Mouse (Mus musculus) myocyte (in vitro differentiated cells): ENCODE results near the gene Ube2g2. TPM values are rescaled to one million over a fixed set of nuclear protein-coding genes. Genes with fewer than 3 reads are reported as not detected.

ENCODE experiments used
- H3K27me3 ChIP-seq: one replicate; pipeline ENCODE4 v1.6.1; 2011; ENCODE audit not compliant: control insufficient read depth, insufficient read depth, insufficient read length
- H3K36me3 ChIP-seq: one replicate; pipeline ENCODE4 v1.6.1; 2011; ENCODE audit not compliant: control insufficient read depth, insufficient read depth
- H3K4me2 ChIP-seq: one replicate; pipeline ENCODE4 v1.6.1; 2011; ENCODE audit warnings: low read depth, control low read depth
- H3K4me3 ChIP-seq: one replicate; pipeline ENCODE4 v1.5.1; 2011; ENCODE audit warnings: mild to moderate bottlenecking, control low read depth, moderate library complexity
- H3K79me2 ChIP-seq: one replicate; pipeline ENCODE4 v1.6.1; 2011; ENCODE audit not compliant: control insufficient read depth, insufficient read depth
- H3ac ChIP-seq: one replicate; pipeline ENCODE4 v1.6.1; 2011; ENCODE audit not compliant: control insufficient read depth, insufficient read length
- CEBPB ChIP-seq: IDR thresholded peaks from 2 replicates; pipeline ENCODE4 v1.6.1; 2011; ENCODE audit warnings: mild to moderate bottlenecking, moderate library complexity; ENCODE audit not compliant: poor library complexity, insufficient read depth, severe bottlenecking
- E2F4 ChIP-seq: IDR thresholded peaks from one replicate; pipeline ENCODE4 v1.6.1; 2011; ENCODE audit warnings: mild to moderate bottlenecking, control low read depth, moderate library complexity; ENCODE audit not compliant: insufficient read depth
- MAX ChIP-seq: IDR thresholded peaks from one replicate; pipeline ENCODE4 v1.6.1; 2011; ENCODE audit warnings: low read depth, mild to moderate bottlenecking, control low read depth
- MYOD1 ChIP-seq, 3 experiments: IDR thresholded peaks; one replicate each; pipeline ENCODE4 v1.6.1; 2011; ENCODE audit warnings: control low read depth in 2 of 3, low read depth in 2 of 3, mild to moderate bottlenecking in 2 of 3, moderate library complexity in 1 of 3; ENCODE audit not compliant: insufficient read length in 2 of 3, control insufficient read depth in 1 of 3
- MYOG ChIP-seq, 3 experiments: IDR thresholded peaks; one replicate each; pipeline ENCODE4 v1.6.1; 2011; ENCODE audit warnings: control low read depth in 2 of 3, low read depth in 2 of 3, mild to moderate bottlenecking in 2 of 3; ENCODE audit not compliant: insufficient read length in 2 of 3, control insufficient read depth in 1 of 3, insufficient read depth in 1 of 3
- POLR2A ChIP-seq: IDR thresholded peaks from one replicate; pipeline ENCODE4 v1.6.1; 2011; ENCODE audit warnings: low read depth, mild to moderate bottlenecking, control low read depth, moderate library complexity; ENCODE audit not compliant: insufficient read length
- POLR2AphosphoS2 ChIP-seq: IDR thresholded peaks from one replicate; pipeline ENCODE4 v1.6.1; 2011; ENCODE audit warnings: low read depth, control low read depth; ENCODE audit not compliant: insufficient read length
- REST ChIP-seq: IDR thresholded peaks from one replicate; pipeline ENCODE4 v1.6.1; 2011; ENCODE audit warnings: mild to moderate bottlenecking, control low read depth, moderate library complexity; ENCODE audit not compliant: insufficient read depth, insufficient read length
- SRF ChIP-seq: IDR thresholded peaks from one replicate; pipeline ENCODE4 v1.6.1; 2011; ENCODE audit warnings: low read depth; ENCODE audit not compliant: control insufficient read depth, insufficient read length
- TCF12 ChIP-seq: IDR thresholded peaks from one replicate; pipeline ENCODE4 v1.6.1; 2011; ENCODE audit warnings: mild to moderate bottlenecking, control low read depth; ENCODE audit not compliant: poor library complexity, insufficient read depth, severe bottlenecking
- TCF3 ChIP-seq: IDR thresholded peaks from one replicate; pipeline ENCODE4 v1.6.1; 2011; ENCODE audit warnings: low read depth, control low read depth; ENCODE audit not compliant: insufficient read length
- USF1 ChIP-seq: IDR thresholded peaks from one replicate; pipeline ENCODE4 v1.6.1; 2011; ENCODE audit warnings: low read depth, mild to moderate bottlenecking, control low read depth, moderate library complexity
- polyA plus RNA-seq: library from polyadenylated mRNA; unstranded; fragments of >200 nt; fragmentation: generic; extraction: Trizol; gene quantifications from one replicate; pipeline ENCODE4 v1.2.1, GENCODE M21; 2012; ENCODE audit warnings: missing spikeins

The Ube2g2 gene
- polyA plus RNA-seq, 1 experiment, result 181 TPM

DNA sequence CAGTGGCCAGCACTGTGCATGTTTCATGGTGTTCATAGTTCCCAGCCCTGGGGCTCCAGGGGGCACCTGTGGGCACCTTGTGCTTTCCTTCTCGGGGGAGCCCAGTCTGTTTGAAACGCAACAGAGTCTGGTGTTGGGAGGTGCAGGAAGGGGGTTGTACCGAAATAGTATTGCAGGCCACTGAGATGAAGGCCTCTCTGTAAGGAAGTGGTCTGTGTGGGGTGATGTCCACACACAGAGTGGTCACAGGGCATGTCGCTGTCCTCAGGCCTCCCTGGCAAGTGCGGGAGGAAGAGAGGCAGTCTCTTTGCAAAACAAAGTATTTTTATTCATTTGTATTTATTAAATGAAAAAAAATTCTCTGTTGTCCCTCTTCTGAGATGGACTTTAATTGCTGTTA is 23.5 kb downstream of the Ube2g2 start:
- no peak overlapping the region for H3K4me3 ChIP-seq
- H3K79me2 ChIP-seq, result peaks cover 7% of the 10 kb centered on the region
- no peak overlapping the region for H3K4me2 ChIP-seq
- H3K36me3 ChIP-seq, result peaks cover 46% of the 10 kb centered on the region
- no peaks in the 10 kb centered on the region for H3K27me3 ChIP-seq
- TF ChIP-seq TCF3 (no peak), MAX (no peak), POLR2A (no peak), MYOD1 (IDR thresholded peaks at IDR 0.05; ENCODE audit: control insufficient read depth in 1 of 3, insufficient read length in 2 of 3, low read depth in 2 of 3) (no peak), E2F4 (no peak), SRF (no peak), TCF12 (no peak), USF1 (no peak), MYOG (IDR thresholded peaks at IDR 0.05; ENCODE audit: control insufficient read depth in 1 of 3, insufficient read depth in 1 of 3, insufficient read length in 2 of 3, low read depth in 2 of 3) (no peak), REST (no peak)
- no peak overlapping the region for H3ac ChIP-seq

DNA sequence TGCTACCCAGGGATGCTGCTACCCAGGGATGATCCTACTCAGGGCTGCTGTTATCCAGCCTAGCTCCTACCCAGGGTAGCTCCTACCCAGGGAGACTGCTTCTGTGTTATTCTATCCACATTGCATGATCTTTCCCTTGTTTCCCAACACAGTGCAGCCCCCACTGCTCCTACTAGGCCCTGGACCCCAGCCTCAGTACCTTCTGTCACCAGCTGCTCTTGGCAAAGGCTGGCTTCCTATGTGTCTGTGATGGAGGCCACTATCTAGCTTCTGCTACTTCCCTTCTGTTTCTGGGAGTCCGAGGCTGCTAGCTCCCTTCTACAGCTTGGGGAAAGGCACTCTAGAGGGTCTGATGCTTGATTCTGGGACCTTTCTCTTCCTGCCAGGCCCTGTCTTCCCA is 25.4 kb downstream of the Ube2g2 start:
- Histone ChIP-seq H3ac (no peak overlapping the region), H3K27me3 (no peaks in the 10 kb centered on the region), H3K4me2 (no peak overlapping the region), H3K79me2 (no peaks in the 10 kb centered on the region), H3K4me3 (no peak overlapping the region), H3K36me3 (peaks cover 30% of the 10 kb centered on the region)
- TF ChIP-seq TCF12 (no peak), E2F4 (no peak), REST (no peak), MAX (no peak)

DNA sequence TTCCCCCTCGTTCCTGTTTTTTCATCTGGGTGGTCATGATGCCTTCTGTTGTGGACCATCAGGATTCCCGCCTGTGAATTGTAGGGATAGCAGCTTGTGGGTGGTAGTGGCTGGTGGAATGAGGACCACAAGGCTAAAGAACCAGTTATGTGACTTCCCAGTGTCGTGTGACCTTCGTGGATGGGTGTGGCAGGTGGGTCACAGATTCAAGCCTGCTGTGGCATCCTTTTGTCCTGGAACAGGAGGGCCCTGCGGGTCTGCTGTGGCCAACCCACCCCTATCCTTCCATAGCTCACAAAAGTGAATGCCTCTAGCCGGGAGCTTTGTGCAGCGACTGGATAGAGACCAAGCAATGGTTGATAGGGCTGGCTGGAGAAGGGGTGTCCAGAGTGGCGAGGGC is 25.8 kb downstream of the Ube2g2 start:
- no peak overlapping the region for H3K4me3 ChIP-seq
- H3ac ChIP-seq, result no peak overlapping the region
- H3K27me3 ChIP-seq, result no peaks in the 10 kb centered on the region
- H3K4me2 ChIP-seq, result no peak overlapping the region
- H3K36me3 ChIP-seq, result peaks cover 26% of the 10 kb centered on the region
- TF ChIP-seq TCF3, result no peak
- TF ChIP-seq TCF12, result no peak
- no peak for TF ChIP-seq USF1
- TF ChIP-seq CEBPB, result no peak
- no peak for TF ChIP-seq POLR2AphosphoS2
- TF ChIP-seq MAX, result no peak
- H3K79me2 ChIP-seq, result no peaks in the 10 kb centered on the region

DNA sequence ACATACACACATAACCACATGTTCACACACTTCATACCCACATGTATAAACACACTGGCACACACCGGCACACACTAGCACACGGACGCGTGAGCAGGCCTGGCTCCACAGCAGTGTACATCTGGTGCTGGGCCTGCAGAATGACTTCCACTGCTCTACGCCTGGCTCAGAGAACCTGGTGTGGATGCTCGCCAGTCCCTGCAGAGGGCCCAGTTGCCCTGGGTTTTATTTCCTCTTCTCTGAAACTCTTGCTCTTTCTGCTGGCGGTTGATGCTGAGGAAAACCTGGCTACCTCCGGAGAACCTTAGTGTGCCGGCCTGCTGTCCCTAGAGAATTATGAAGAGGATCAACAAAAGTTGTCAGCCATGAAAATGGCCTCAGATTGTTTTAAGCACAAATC is 30.0 kb downstream of the Ube2g2 start:
- TF ChIP-seq TCF12 (no peak), MYOG (IDR thresholded peaks at IDR 0.05; ENCODE audit: control insufficient read depth in 1 of 3, insufficient read depth in 1 of 3, insufficient read length in 2 of 3, low read depth in 2 of 3) (no peak), POLR2A (no peak), MAX (no peak), TCF3 (no peak), CEBPB (no peak), POLR2AphosphoS2 (no peak), REST (no peak), MYOD1 (IDR thresholded peaks at IDR 0.05; ENCODE audit: control insufficient read depth in 1 of 3, insufficient read length in 2 of 3, low read depth in 2 of 3) (no peak), SRF (no peak), USF1 (no peak), E2F4 (no peak)
- Histone ChIP-seq H3ac (no peak overlapping the region), H3K4me2 (no peak overlapping the region), H3K36me3 (no peaks in the 10 kb centered on the region), H3K27me3 (no peaks in the 10 kb centered on the region), H3K79me2 (no peaks in the 10 kb centered on the region), H3K4me3 (no peak overlapping the region)

DNA sequence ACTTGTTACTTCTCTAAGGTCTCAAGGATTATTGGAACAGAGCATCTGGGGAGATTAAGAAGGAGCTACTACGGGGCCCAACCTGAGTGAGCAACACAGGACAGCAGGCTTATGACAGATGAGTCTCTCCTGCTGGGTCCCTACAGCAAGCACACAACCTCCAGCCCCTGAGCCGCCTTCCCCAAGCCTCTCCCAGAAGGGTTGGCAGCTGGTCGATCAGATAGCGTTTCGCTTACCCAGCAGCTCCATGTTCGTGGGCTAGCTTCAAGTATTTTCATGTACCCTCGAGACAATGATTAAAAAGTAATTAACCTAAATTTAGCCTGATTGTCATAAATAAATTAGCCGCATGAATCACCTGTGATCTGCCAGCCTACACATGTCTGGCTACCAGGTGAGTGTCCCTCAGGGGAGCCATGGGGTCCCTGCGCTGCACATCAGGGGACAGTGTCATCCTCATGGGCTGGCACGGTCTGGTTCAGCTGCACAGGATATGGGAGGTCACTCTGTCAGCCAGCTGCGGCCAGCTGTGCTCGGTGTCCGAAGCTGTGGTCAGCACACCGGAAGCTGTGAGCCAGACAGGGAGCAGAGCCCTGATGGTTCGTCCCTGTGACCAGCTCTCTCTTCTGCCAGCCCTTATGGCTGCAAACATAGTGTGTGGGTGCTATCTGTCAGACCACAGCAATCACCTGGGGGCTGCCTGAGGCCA is 36.4 kb downstream of the Ube2g2 start:
- no peak for TF ChIP-seq POLR2AphosphoS2
- TF ChIP-seq MYOD1 (IDR thresholded peaks at IDR 0.05; ENCODE audit: control insufficient read depth in 1 of 3, insufficient read length in 2 of 3, low read depth in 2 of 3), result peak in 1 of 3 experiments; percentile 19
- TF ChIP-seq REST, result no peak
- no peak for TF ChIP-seq CEBPB
- no peaks in the 10 kb centered on the region for H3K27me3 ChIP-seq
- no peaks in the 10 kb centered on the region for H3K36me3 ChIP-seq
- H3ac ChIP-seq, result no peak overlapping the region
- no peaks in the 10 kb centered on the region for H3K79me2 ChIP-seq
- H3K4me2 ChIP-seq, result no peak overlapping the region
- H3K4me3 ChIP-seq, result no peak overlapping the region
